In genomic region chr10:117570971-117571861, GRCm38 (mm10) we compare ENCODE assay signal across 8 mouse cellular contexts. TPM values are rescaled to one million over a fixed set of nuclear protein-coding genes. Genes with fewer than 3 reads are reported as not detected.
DNase-seq lines count a peak whose midpoint lies in the region; ATAC-seq and TF ChIP-seq lines count a peak whose summit lies in the region.

No protein-coding gene starts in this region.

- H3K36me3 ChIP-seq in embryonic facial prominence, embryonic 10.5 days (replicated peaks) = no peaks in the 10 kb centered on the region
- no peaks in the 10 kb centered on the region for H3K36me3 ChIP-seq in heart, embryonic 14.5 days (ENCODE audit: control insufficient read depth, insufficient read depth, low read length)
- no peaks in the 10 kb centered on the region for H3K36me3 ChIP-seq in kidney, embryonic 15.5 days
- H3K36me3 ChIP-seq in lung, embryonic 14.5 days (ENCODE audit: insufficient read depth) = no peaks in the 10 kb centered on the region

- peak overlapping the region; percentile 21; the same call in 1 of the 2 replicates for H3K9ac ChIP-seq in heart, embryonic 14.5 days (ENCODE audit: low read length)
- peak overlapping the region; percentile 12; the same call in 1 of the 2 replicates for H3K9ac ChIP-seq in kidney, embryonic 15.5 days
- H3K9ac ChIP-seq in lung, embryonic 14.5 days = no peak overlapping the region; the same call in 1 of the 2 replicates

- peak overlapping the region; percentile 12; the same call in 1 of the 2 replicates for H3K27ac ChIP-seq in embryonic facial prominence, embryonic 10.5 days (replicated peaks)
- H3K27ac ChIP-seq in heart, embryonic 14.5 days (replicated peaks in 1 of 2; ENCODE audit: control insufficient read depth in 1 of 2, insufficient read depth in 1 of 2, low read depth in 2 of 2, low read length in 2 of 2) = no peak overlapping the region
- no peak overlapping the region for H3K27ac ChIP-seq in kidney, embryonic 15.5 days
- no peak overlapping the region for H3K27ac ChIP-seq in lung, embryonic 14.5 days (ENCODE audit: low read depth)

- under 1% methylated on average over 27 of the region's 27 CpGs for WGBS in embryonic facial prominence, embryonic 10.5 days
- 1% methylated on average over 27 of the region's 27 CpGs for WGBS in heart, embryonic 14.5 days
- WGBS in kidney, embryonic 15.5 days = 1% methylated on average over 27 of the region's 27 CpGs
- WGBS in lung, embryonic 14.5 days = under 1% methylated on average over 27 of the region's 27 CpGs

- no peak for TF ChIP-seq CTCF in lung, embryonic 14.5 days (IDR thresholded peaks at IDR 0.05; ENCODE audit: low read depth)

- peaks cover 44% of the 10 kb centered on the region for H3K27me3 ChIP-seq in embryonic facial prominence, embryonic 10.5 days (replicated peaks; ENCODE audit: low read depth, poor library complexity, severe bottlenecking)
- H3K27me3 ChIP-seq in heart, embryonic 14.5 days (ENCODE audit: control insufficient read depth, insufficient read depth, low read length) = peaks cover 35% of the 10 kb centered on the region
- H3K27me3 ChIP-seq in kidney, embryonic 15.5 days = peaks cover 13% of the 10 kb centered on the region
- H3K27me3 ChIP-seq in lung, embryonic 14.5 days (ENCODE audit: insufficient read depth, low read length) = peaks cover 12% of the 10 kb centered on the region

- H3K4me1 ChIP-seq in embryonic facial prominence, embryonic 10.5 days = peaks cover 28% of the 10 kb centered on the region
- peaks cover 3 to 12% of the 10 kb centered on the region in 2 experiments; a peak in 3 of 4 replicates for H3K4me1 ChIP-seq in heart, embryonic 14.5 days (ENCODE audit: control insufficient read depth in 2 of 2, insufficient read depth in 2 of 2, low read length in 2 of 2)
- H3K4me1 ChIP-seq in kidney, embryonic 15.5 days = peaks cover 10% of the 10 kb centered on the region
- H3K4me1 ChIP-seq in lung, embryonic 14.5 days (ENCODE audit: insufficient read depth) = 0 out of 2 replicates have a peak, but pooled peaks cover 5% of the 10 kb centered on the region

- peak; percentile 8 for DNase-seq in urinary bladder, postnatal 25 days (ENCODE audit: low spot score)
- DNase-seq in urinary bladder, postnatal 10 days (ENCODE audit: low spot score) = no peak
- peak; percentile 75 for DNase-seq in embryonic facial prominence, embryonic 10.5 days (ENCODE audit: low spot score)
- peak; percentile 88 for DNase-seq in lung, embryonic 14.5 days
- peak; percentile 53 for DNase-seq in retina, embryonic 14.5 days (ENCODE audit: low spot score)
- no peak for DNase-seq in cerebellum, adult 8-10 months

- no peak for ATAC-seq in heart, embryonic 14.5 days (ENCODE audit: insufficient number of reproducible peaks, insufficient read depth, low FRiP score, low read depth)
- no peak; the same call in 1 of the 2 replicates for ATAC-seq in kidney, embryonic 15.5 days (replicated peaks; ENCODE audit: low FRiP score)
- ATAC-seq in lung, embryonic 14.5 days (ENCODE audit: insufficient read depth) = peak; percentile 58; the same call in 1 of the 2 replicates

- peaks cover 3% of the 10 kb centered on the region; the same call in 1 of the 2 replicates for H3K9me3 ChIP-seq in embryonic facial prominence, embryonic 10.5 days
- peaks cover 2% of the 10 kb centered on the region; the same call in 1 of the 2 replicates for H3K9me3 ChIP-seq in heart, embryonic 14.5 days (ENCODE audit: control insufficient read depth, low read length)
- H3K9me3 ChIP-seq in kidney, embryonic 15.5 days (replicated peaks) = no peaks in the 10 kb centered on the region
- peaks cover 2% of the 10 kb centered on the region; the same call in 1 of the 2 replicates for H3K9me3 ChIP-seq in lung, embryonic 14.5 days (ENCODE audit: low read depth, low read length)

- H3K4me2 ChIP-seq in heart, embryonic 14.5 days (ENCODE audit: low read length) = peak overlapping the region; percentile 80
- peak overlapping the region; percentile 71 for H3K4me2 ChIP-seq in kidney, embryonic 15.5 days
- H3K4me2 ChIP-seq in lung, embryonic 14.5 days = peak overlapping the region; percentile 64

- peak overlapping the region; percentile 56 for H3K4me3 ChIP-seq in embryonic facial prominence, embryonic 10.5 days
- peak overlapping the region; percentile 44 to 47 for H3K4me3 ChIP-seq in heart, embryonic 14.5 days (ENCODE audit: control insufficient read depth in 1 of 2, insufficient read depth in 1 of 2, low read depth in 1 of 2, low read length in 2 of 2)
- H3K4me3 ChIP-seq in kidney, embryonic 15.5 days (replicated peaks) = peak overlapping the region; percentile 36
- H3K4me3 ChIP-seq in lung, embryonic 14.5 days (ENCODE audit: low read depth, low read length) = peak overlapping the region; percentile 28

RNA-seq across cellular contexts. Expression of gene Cpm, which starts 58.1 kb away (rescaled TPM):
- polyA plus RNA-seq in embryonic facial prominence, embryonic 10.5 days (2016; fragmentation: Nextera tagmentation; extraction: Ambion mirVana) = 8.3 and 11.6 TPM in 2 replicates
- polyA plus RNA-seq in heart, embryonic 14.5 days (2014; fragmentation: Nextera tagmentation; extraction: Ambion mirVana) = 0.96 and 1.00 TPM in 2 replicates
- polyA plus RNA-seq in kidney, embryonic 15.5 days (2015; fragmentation: Nextera tagmentation; extraction: Ambion mirVana) = 31.3 and 31.5 TPM in 2 replicates
- polyA plus RNA-seq in lung, embryonic 14.5 days (2014; fragmentation: Nextera tagmentation; extraction: Ambion mirVana) = 23.5 and 25.3 TPM in 2 replicates

Comparison
In these comparisons a context has a peak if more than half of its experiments do, and no peak if none do; other contexts are left out.
1. DNase-seq: peak in urinary bladder, postnatal 25 days (single experiment), embryonic facial prominence, embryonic 10.5 days (single experiment), lung, embryonic 14.5 days (single experiment) and retina, embryonic 14.5 days (single experiment); none in urinary bladder, postnatal 10 days (single experiment) and cerebellum, adult 8-10 months (single experiment).
2. Peak in every context shown above with its lines, with median percentiles within 50 percentile points of each other: H3K4me3 ChIP-seq and H3K4me2 ChIP-seq.